Mouse (Mus musculus): ENCODE measurements around the gene Gak. TPM values are rescaled to one million over a fixed set of nuclear protein-coding genes. Genes with fewer than 3 reads are reported as not detected.

The Gak gene
- polyA plus RNA-seq, 1 experiment from 2014 or later, result 62.9 TPM

Other genes with a start within 250 kb of the Gak start
- gene Pde6b, start 241.4 kb downstream of the Gak start, polyA plus RNA-seq (2015; fragmentation: Nextera tagmentation; extraction: Ambion mirVana), result 0.34 and 0.59 TPM in 2 replicates
- 366 and 477 TPM in 2 replicates for gene Atp5k, start 195.3 kb downstream of the Gak start, polyA plus RNA-seq (2015; fragmentation: Nextera tagmentation; extraction: Ambion mirVana)
- gene Mfsd7a, start 180.9 kb downstream of the Gak start, polyA plus RNA-seq (2015; fragmentation: Nextera tagmentation; extraction: Ambion mirVana), result 0.67 and 0.69 TPM in 2 replicates
- 16.2 and 19.1 TPM in 2 replicates for gene Pcgf3, start 168.5 kb downstream of the Gak start, polyA plus RNA-seq (2015; fragmentation: Nextera tagmentation; extraction: Ambion mirVana)
- 2.9 and 3.4 TPM in 2 replicates for gene Cplx1, start 79.7 kb downstream of the Gak start, polyA plus RNA-seq (2015; fragmentation: Nextera tagmentation; extraction: Ambion mirVana)
- gene Tmem175, start within 50 bp of the Gak start, polyA plus RNA-seq (2015; fragmentation: Nextera tagmentation; extraction: Ambion mirVana), result 27.1 and 27.7 TPM in 2 replicates
- gene Idua, start 30.6 kb upstream of the Gak start, polyA plus RNA-seq (2015; fragmentation: Nextera tagmentation; extraction: Ambion mirVana), result 13.5 and 15.2 TPM in 2 replicates
- 10.7 and 14.5 TPM in 2 replicates for gene Dgkq, start 39.9 kb upstream of the Gak start, polyA plus RNA-seq (2015; fragmentation: Nextera tagmentation; extraction: Ambion mirVana)
- gene Slc26a1, start 45.8 kb upstream of the Gak start, polyA plus RNA-seq (2015; fragmentation: Nextera tagmentation; extraction: Ambion mirVana), result 1.8 and 3.0 TPM in 2 replicates
- gene Fgfrl1, start 62.6 kb upstream of the Gak start, polyA plus RNA-seq (2015; fragmentation: Nextera tagmentation; extraction: Ambion mirVana), result 7.8 and 11.7 TPM in 2 replicates
- gene Rnf212, start 145.2 kb upstream of the Gak start, polyA plus RNA-seq (2015; fragmentation: Nextera tagmentation; extraction: Ambion mirVana), result 0.43 and 0.85 TPM in 2 replicates
- 5.3 and 7.6 TPM in 2 replicates for gene Tmed11, start 165.6 kb upstream of the Gak start, polyA plus RNA-seq (2015; fragmentation: Nextera tagmentation; extraction: Ambion mirVana)
- gene Vmn2r8, start 179.1 kb upstream of the Gak start, polyA plus RNA-seq (2015; fragmentation: Nextera tagmentation; extraction: Ambion mirVana), result 0.02 TPM in 1 of 2 replicates, not detected in the other
- gene Vmn2r9, start 222.8 kb upstream of the Gak start, polyA plus RNA-seq (2015; fragmentation: Nextera tagmentation; extraction: Ambion mirVana), result not detected in 2 replicates